In genomic region chr2:179649370-179649769, GRCm38 (mm10) we compare ENCODE assay signal across 15 mouse cellular contexts.
DNase-seq lines count a peak whose midpoint lies in the region; ATAC-seq and TF ChIP-seq lines count a peak whose summit lies in the region.
"Had no signal": no experiment of that assay in that cellular context is flagged by ENCODE, and none has a peak within 500 bp of the region (broad histone marks: within the 10 kb centered on the region; RNA-seq: fewer than 3 reads in every experiment).

No protein-coding gene starts in this region.

- intact Hi-C loops in heart, adult 2 months (cut with DNase I) = no loop called here

- no peak for TF ChIP-seq CTCF in brain, embryonic 14.5 days (IDR thresholded peaks at IDR 0.05; ENCODE audit: borderline replicate concordance, extremely low read depth, insufficient read depth, insufficient read length)
- TF ChIP-seq CTCF in heart, adult 2 months (IDR thresholded peaks at IDR 0.05) = no peak

- H3K27ac ChIP-seq in forebrain, embryonic 15.5 days (replicated peaks) = no peak overlapping the region
- H3K27ac ChIP-seq in forebrain, embryonic 14.5 days (ENCODE audit: low read depth, low read length) = no peak overlapping the region
- no peak overlapping the region for H3K27ac ChIP-seq in neural tube, embryonic 13.5 days (replicated peaks)
- no peak overlapping the region for H3K27ac ChIP-seq in heart, adult 2 months
- H3K27ac ChIP-seq: heart, embryonic 10.5 days; intestine, embryonic 15.5 days had no signal

- H3K9me3 ChIP-seq in forebrain, embryonic 15.5 days = no peaks in the 10 kb centered on the region
- no peaks in the 10 kb centered on the region for H3K9me3 ChIP-seq in forebrain, embryonic 14.5 days (replicated peaks; ENCODE audit: control insufficient read depth, low read length)
- H3K9me3 ChIP-seq in neural tube, embryonic 13.5 days = 0 out of 2 replicates have a peak, but pooled peaks cover 2% of the 10 kb centered on the region
- H3K9me3 ChIP-seq: intestine, embryonic 15.5 days had no signal

- H3K27me3 ChIP-seq in forebrain, embryonic 15.5 days = no peaks in the 10 kb centered on the region
- no peaks in the 10 kb centered on the region for H3K27me3 ChIP-seq in forebrain, embryonic 14.5 days (replicated peaks; ENCODE audit: control insufficient read depth, insufficient read depth, low read length)
- no peaks in the 10 kb centered on the region; the same call in 1 of the 2 replicates for H3K27me3 ChIP-seq in neural tube, embryonic 13.5 days
- no peaks in the 10 kb centered on the region for H3K27me3 ChIP-seq in heart, adult 2 months (ENCODE audit: control insufficient read depth, insufficient read depth, low read length)
- H3K27me3 ChIP-seq: intestine, embryonic 15.5 days had no signal

- DNase-seq in forebrain, embryonic 14.5 days (ENCODE audit: low spot score) = no peak
- no peak for DNase-seq in neural tube, embryonic 10.5 days (ENCODE audit: extremely low spot score, low spot score)
- DNase-seq in brain, embryonic 14.5 days (ENCODE audit: low read depth) = peak; percentile 60
- no peak for DNase-seq in heart, adult 2 months
- DNase-seq: adrenal gland, postnatal 10 days; kidney, postnatal 14 days; lung, postnatal 36 days; thymus, adult 18-20 months had no signal

- no peak for TF ChIP-seq EP300 in heart, adult 2 months (IDR thresholded peaks at IDR 0.05; ENCODE audit: insufficient read depth, low read depth, low read length)

- H3K9ac ChIP-seq in forebrain, embryonic 15.5 days (replicated peaks) = no peak overlapping the region
- no peak overlapping the region for H3K9ac ChIP-seq in forebrain, embryonic 14.5 days (ENCODE audit: low read length)
- peak overlapping the region; percentile 31; the same call in 1 of the 2 replicates for H3K9ac ChIP-seq in neural tube, embryonic 13.5 days
- no peak overlapping the region for H3K9ac ChIP-seq in heart, adult 2 months (ENCODE audit: low read depth, low read length)
- H3K9ac ChIP-seq: intestine, embryonic 15.5 days had no signal

- ATAC-seq in forebrain, embryonic 15.5 days (replicated peaks) = peak; percentile 44; the same call in 1 of the 2 replicates
- no peak for ATAC-seq in forebrain, embryonic 14.5 days
- no peak for ATAC-seq in neural tube, embryonic 13.5 days (ENCODE audit: low read depth)
- ATAC-seq in monocyte, adult 5-6 weeks (replicated peaks; ENCODE audit: insufficient number of reproducible peaks, low FRiP score, low TSS enrichment, poor library complexity, severe bottlenecking) = no peak
- ATAC-seq: intestine, embryonic 15.5 days; midbrain, embryonic 16.5 days had no signal

- no peak for TF ChIP-seq POLR2A in brain, embryonic 14.5 days (IDR thresholded peaks at IDR 0.05; ENCODE audit: borderline replicate concordance, extremely low read depth, insufficient read depth, insufficient read length, poor library complexity, severe bottlenecking)
- no peak for TF ChIP-seq POLR2A in heart, adult 2 months (IDR thresholded peaks at IDR 0.05; ENCODE audit: insufficient read depth, low read depth, low read length)

- H3K4me1 ChIP-seq in forebrain, embryonic 15.5 days = peaks cover 9% of the 10 kb centered on the region
- H3K4me1 ChIP-seq in forebrain, embryonic 14.5 days (ENCODE audit: control insufficient read depth, insufficient read depth, low read length) = peaks cover 7% of the 10 kb centered on the region; the same call in 1 of the 2 replicates
- H3K4me1 ChIP-seq in neural tube, embryonic 13.5 days (replicated peaks) = peaks cover 27% of the 10 kb centered on the region
- H3K4me1 ChIP-seq in heart, adult 2 months (ENCODE audit: control insufficient read depth, insufficient read depth, low read length) = no peaks in the 10 kb centered on the region
- H3K4me1 ChIP-seq: intestine, embryonic 15.5 days had no signal

- WGBS in forebrain, embryonic 15.5 days = 41% methylated on average over 4 of the region's 4 CpGs
- 38% methylated on average over 4 of the region's 4 CpGs for WGBS in forebrain, embryonic 14.5 days
- 49% methylated on average over 4 of the region's 4 CpGs for WGBS in neural tube, embryonic 13.5 days
- 64% methylated on average over 4 of the region's 4 CpGs for WGBS in heart, adult 2 months

- no peak overlapping the region for H3K4me3 ChIP-seq in forebrain, embryonic 15.5 days
- H3K4me3 ChIP-seq in forebrain, embryonic 14.5 days (ENCODE audit: low read depth, low read length) = no peak overlapping the region
- H3K4me3 ChIP-seq in neural tube, embryonic 13.5 days = no peak overlapping the region
- no peak overlapping the region for H3K4me3 ChIP-seq in heart, adult 2 months
- H3K4me3 ChIP-seq: heart, embryonic 10.5 days; intestine, embryonic 15.5 days had no signal

- no peaks in the 10 kb centered on the region for H3K36me3 ChIP-seq in forebrain, embryonic 15.5 days
- H3K36me3 ChIP-seq in forebrain, embryonic 14.5 days (ENCODE audit: control insufficient read depth, insufficient read depth, low read length) = no peaks in the 10 kb centered on the region
- H3K36me3 ChIP-seq in neural tube, embryonic 13.5 days = no peaks in the 10 kb centered on the region
- no peaks in the 10 kb centered on the region for H3K36me3 ChIP-seq in heart, adult 2 months (ENCODE audit: control insufficient read depth, insufficient read depth, low read length)
- H3K36me3 ChIP-seq: heart, embryonic 10.5 days; intestine, embryonic 15.5 days had no signal

- no peak overlapping the region for H3K4me2 ChIP-seq in forebrain, embryonic 15.5 days (replicated peaks)
- no peak overlapping the region for H3K4me2 ChIP-seq in forebrain, embryonic 14.5 days (ENCODE audit: low read length)
- H3K4me2 ChIP-seq in neural tube, embryonic 13.5 days = no peak overlapping the region
- H3K4me2 ChIP-seq: intestine, embryonic 15.5 days; liver, embryonic 11.5 days had no signal

- no peaks in the 10 kb centered on the region for H3K79me2 ChIP-seq in heart, adult 2 months (replicated peaks; ENCODE audit: control insufficient read depth, insufficient read depth, low read length)
